Mouse (Mus musculus): ENCODE measurements at regions not wholly inside any gene's neighbourhood (a gene's known extent, or its start where the extent isn't known, plus 50 kb on each side); places are given as distances from the start of the nearest gene placed in this dataset.

GRCm38 (mm10) chr11:18712642-18713053 is 306.1 kb downstream of the Meis1 start:
- no peak for DNase-seq (ENCODE audit: low spot score)
- peaks cover 19% of the 10 kb centered on the region for H3K4me1 ChIP-seq
- WGBS: 87% methylated on average over 10 of the region's 10 CpGs

DNA sequence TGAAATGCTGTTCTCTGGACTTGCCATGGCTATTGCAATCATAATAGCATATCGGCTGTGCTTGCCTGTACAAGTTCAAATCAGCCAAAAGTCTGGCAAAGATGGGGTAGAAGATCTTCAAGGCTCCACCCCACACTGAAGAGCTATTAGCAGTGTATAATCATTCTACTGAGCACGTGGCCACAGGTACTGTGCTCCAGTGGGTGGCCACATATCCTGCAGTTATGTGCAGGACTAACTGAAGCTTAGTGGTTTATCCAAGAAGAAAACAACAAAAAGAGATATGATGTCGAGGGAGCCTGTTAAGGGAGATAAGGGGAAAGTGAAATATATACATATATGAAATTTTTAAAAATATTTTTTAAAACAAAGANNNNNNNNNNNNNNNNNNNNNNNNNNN is 309.2 kb downstream of the Meis1 start:
- Histone ChIP-seq H3K27me3 (replicated peaks; ENCODE audit: low read depth, poor library complexity, severe bottlenecking) (no peaks in the 10 kb centered on the region), H3K4me3 (no peak overlapping the region), H3K36me3 (replicated peaks) (no peaks in the 10 kb centered on the region), H3K27ac (replicated peaks) (no peak overlapping the region), H3K9me3 (no peaks in the 10 kb centered on the region), H3K4me1 (peaks cover 5% of the 10 kb centered on the region)
- WGBS: 85% methylated on average over 3 of the region's 3 CpGs
- no peak for DNase-seq (ENCODE audit: low spot score)

More at GRCm38 (mm10) chr11:18712642-18713053, 306.1 kb downstream of the Meis1 start:
- Histone ChIP-seq H3K36me3 (replicated peaks) (no peaks in the 10 kb centered on the region), H3K9me3 (no peaks in the 10 kb centered on the region), H3K4me3 (no peak overlapping the region), H3K27ac (replicated peaks) (no peak overlapping the region), H3K27me3 (replicated peaks; ENCODE audit: low read depth, poor library complexity, severe bottlenecking) (no peaks in the 10 kb centered on the region)

DNA sequence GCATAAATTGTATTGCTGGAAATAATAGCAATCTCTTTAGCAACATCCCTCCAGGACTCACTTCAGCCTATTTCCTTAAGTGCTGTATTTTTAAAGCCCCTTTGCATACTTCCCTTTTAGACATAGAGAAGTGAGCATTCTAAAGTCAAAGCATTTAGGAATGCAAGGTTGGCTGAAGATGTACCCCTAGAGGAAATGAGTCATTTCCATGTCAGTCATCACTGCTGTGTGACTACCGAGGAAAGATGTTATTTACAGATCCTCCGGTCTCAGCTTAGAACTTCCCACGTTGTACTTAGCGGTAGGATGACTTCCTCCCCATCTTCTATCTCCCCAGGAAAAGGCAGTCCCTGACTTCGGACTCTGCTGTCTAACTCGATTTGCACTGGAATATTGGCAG is 337.2 kb downstream of the Meis1 start:
- 77% methylated on average over 6 of the region's 6 CpGs for WGBS

GRCm38 (mm10) chr11:18676876-18677275 is 341.9 kb downstream of the Meis1 start:
- no peaks in the 10 kb centered on the region for H3K9me3 ChIP-seq
- H3K27me3 ChIP-seq (replicated peaks; ENCODE audit: low read depth, poor library complexity, severe bottlenecking): no peaks in the 10 kb centered on the region
- H3K4me1 ChIP-seq: no peaks in the 10 kb centered on the region
- H3K27ac ChIP-seq (replicated peaks): no peak overlapping the region
- no peak overlapping the region for H3K4me3 ChIP-seq
- DNase-seq (ENCODE audit: low spot score): no peak
- WGBS: 88% methylated on average over 2 of the region's 2 CpGs
- no peaks in the 10 kb centered on the region for H3K36me3 ChIP-seq (replicated peaks)

More for the DNA sequence above, 337.2 kb downstream of the Meis1 start:
- no peak overlapping the region for H3K4me3 ChIP-seq
- DNase-seq (ENCODE audit: low spot score): no peak
- H3K9me3 ChIP-seq: no peaks in the 10 kb centered on the region
- H3K4me1 ChIP-seq: no peaks in the 10 kb centered on the region
- no peak overlapping the region for H3K27ac ChIP-seq (replicated peaks)
- H3K27me3 ChIP-seq (replicated peaks; ENCODE audit: low read depth, poor library complexity, severe bottlenecking): no peaks in the 10 kb centered on the region
- no peaks in the 10 kb centered on the region for H3K36me3 ChIP-seq (replicated peaks)

- 90% methylated on average over 2 of the region's 2 CpGs for WGBS
- no peaks in the 10 kb centered on the region for H3K27me3 ChIP-seq (replicated peaks; ENCODE audit: low read depth, poor library complexity, severe bottlenecking)
Observed at GRCm38 (mm10) chr11:18670967-18671366, 347.8 kb downstream of the Meis1 start.

DNA sequence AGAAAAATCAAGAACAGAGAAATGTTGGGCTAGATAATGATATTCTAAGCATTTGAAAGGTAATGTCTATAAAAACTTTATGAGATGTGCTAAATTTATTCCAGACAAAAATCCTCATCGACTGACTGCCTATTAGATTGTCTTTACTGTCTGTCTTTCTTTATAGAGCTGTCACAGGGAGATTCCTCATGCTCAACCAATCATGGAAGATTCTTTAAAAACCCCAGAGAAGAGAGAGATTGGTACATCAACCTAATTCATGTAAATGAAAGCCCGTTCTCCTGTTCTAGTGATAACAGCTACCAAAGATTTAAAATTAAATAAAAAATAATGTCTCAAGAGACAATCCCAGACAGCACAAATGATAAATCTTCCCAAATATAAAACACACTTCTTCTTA is 349.5 kb downstream of the Meis1 start:
- Histone ChIP-seq H3K4me1 (no peaks in the 10 kb centered on the region), H3K36me3 (replicated peaks) (no peaks in the 10 kb centered on the region), H3K9me3 (no peaks in the 10 kb centered on the region), H3K27ac (replicated peaks) (no peak overlapping the region), H3K4me3 (no peak overlapping the region), H3K27me3 (replicated peaks; ENCODE audit: low read depth, poor library complexity, severe bottlenecking) (no peaks in the 10 kb centered on the region)
- no peak for DNase-seq (ENCODE audit: low spot score)
- 83% methylated on average over 2 of the region's 2 CpGs for WGBS

More at GRCm38 (mm10) chr11:18670967-18671366, 347.8 kb downstream of the Meis1 start:
- H3K4me1 ChIP-seq: no peaks in the 10 kb centered on the region
- no peaks in the 10 kb centered on the region for H3K9me3 ChIP-seq
- H3K36me3 ChIP-seq (replicated peaks): no peaks in the 10 kb centered on the region
- H3K27ac ChIP-seq (replicated peaks): no peak overlapping the region
- DNase-seq (ENCODE audit: low spot score): no peak
- no peak overlapping the region for H3K4me3 ChIP-seq

- 74% methylated on average over 1 of the region's 1 CpGs for WGBS
- Histone ChIP-seq H3K4me1 (no peaks in the 10 kb centered on the region), H3K36me3 (replicated peaks) (no peaks in the 10 kb centered on the region), H3K27me3 (replicated peaks; ENCODE audit: low read depth, poor library complexity, severe bottlenecking) (no peaks in the 10 kb centered on the region), H3K4me3 (no peak overlapping the region), H3K9me3 (no peaks in the 10 kb centered on the region), H3K27ac (replicated peaks) (no peak overlapping the region)
- DNase-seq (ENCODE audit: low spot score): no peak
Observed at GRCm38 (mm10) chr11:18656358-18656757, 362.4 kb downstream of the Meis1 start.

DNA sequence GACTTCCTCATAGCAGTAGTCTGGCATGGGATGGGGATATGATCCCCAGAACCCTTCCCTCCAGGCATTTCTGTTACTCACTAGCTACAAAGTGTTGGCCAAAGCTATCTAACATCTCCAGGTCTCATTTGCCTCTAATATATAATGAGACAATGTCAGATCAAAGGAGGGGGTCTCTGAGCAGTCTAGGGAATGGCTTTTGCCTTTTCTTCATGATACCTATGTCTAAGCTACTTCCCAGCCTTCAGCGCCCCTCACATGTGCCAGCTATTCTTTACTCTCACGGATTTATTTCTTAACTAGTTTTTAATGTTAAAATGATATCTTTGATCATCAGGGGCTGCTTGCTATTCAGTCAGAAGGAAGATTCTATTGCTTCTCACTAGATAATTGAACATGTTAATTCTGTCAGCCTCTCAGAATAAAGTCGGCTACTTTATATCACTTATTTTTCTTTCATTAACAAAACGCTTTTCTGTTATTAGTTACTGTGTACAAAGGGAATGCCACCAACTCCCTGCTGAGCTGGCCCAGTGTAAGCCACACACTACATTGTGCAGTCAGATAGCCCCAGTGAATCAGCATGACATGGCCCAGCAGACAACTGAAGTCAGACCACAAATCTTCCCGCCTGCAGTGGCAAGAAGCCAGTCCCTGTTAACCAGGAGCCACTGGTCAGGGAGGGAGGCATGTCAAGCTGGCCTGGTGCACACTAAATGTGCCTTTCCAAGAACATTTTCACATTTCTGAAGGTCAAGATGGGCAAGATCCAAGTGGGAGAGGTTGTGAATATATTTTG is 386.6 kb downstream of the Meis1 start:
- Histone ChIP-seq H3K9me3 (no peaks in the 10 kb centered on the region), H3K27me3 (replicated peaks; ENCODE audit: low read depth, poor library complexity, severe bottlenecking) (no peaks in the 10 kb centered on the region), H3K4me1 (no peaks in the 10 kb centered on the region), H3K4me3 (no peak overlapping the region), H3K27ac (replicated peaks) (no peak overlapping the region), H3K36me3 (replicated peaks) (no peaks in the 10 kb centered on the region)
- DNase-seq (ENCODE audit: low spot score): no peak
- WGBS: 80% methylated on average over 5 of the region's 5 CpGs

- Histone ChIP-seq H3K4me3 (no peak overlapping the region), H3K36me3 (replicated peaks) (no peaks in the 10 kb centered on the region), H3K4me1 (no peaks in the 10 kb centered on the region), H3K27ac (replicated peaks) (no peak overlapping the region), H3K27me3 (replicated peaks; ENCODE audit: low read depth, poor library complexity, severe bottlenecking) (no peaks in the 10 kb centered on the region), H3K9me3 (no peaks in the 10 kb centered on the region)
- no peak for DNase-seq (ENCODE audit: low spot score)
- 93% methylated on average over 7 of the region's 7 CpGs for WGBS
Observed at GRCm38 (mm10) chr11:18631570-18631969, 387.2 kb downstream of the Meis1 start.

- no peak overlapping the region for H3K4me3 ChIP-seq
- no peak for DNase-seq (ENCODE audit: low spot score)
- no peak overlapping the region for H3K27ac ChIP-seq (replicated peaks)
- peaks cover 16% of the 10 kb centered on the region for H3K4me1 ChIP-seq
- no peaks in the 10 kb centered on the region for H3K36me3 ChIP-seq (replicated peaks)
- no peaks in the 10 kb centered on the region for H3K27me3 ChIP-seq (replicated peaks; ENCODE audit: low read depth, poor library complexity, severe bottlenecking)
- no peaks in the 10 kb centered on the region for H3K9me3 ChIP-seq
- WGBS: 66% methylated on average over 3 of the region's 3 CpGs
Observed at GRCm38 (mm10) chr11:18621777-18622176, 397.0 kb downstream of the Meis1 start.

GRCm38 (mm10) chr11:18604836-18605235 is 413.9 kb downstream of the Meis1 start:
- Histone ChIP-seq H3K4me3 (no peak overlapping the region), H3K27ac (replicated peaks) (no peak overlapping the region), H3K4me1 (peaks cover 5% of the 10 kb centered on the region; the same call in 1 of the 2 replicates), H3K9me3 (no peaks in the 10 kb centered on the region), H3K36me3 (replicated peaks) (no peaks in the 10 kb centered on the region), H3K27me3 (replicated peaks; ENCODE audit: low read depth, poor library complexity, severe bottlenecking) (no peaks in the 10 kb centered on the region)
- WGBS: 40% methylated on average over 6 of the region's 6 CpGs
- no peak for DNase-seq (ENCODE audit: low spot score)

- 83% methylated on average over 6 of the region's 6 CpGs for WGBS
- Histone ChIP-seq H3K27ac (replicated peaks) (no peak overlapping the region), H3K4me3 (no peak overlapping the region), H3K27me3 (replicated peaks; ENCODE audit: low read depth, poor library complexity, severe bottlenecking) (no peaks in the 10 kb centered on the region), H3K4me1 (peaks cover 5% of the 10 kb centered on the region; the same call in 1 of the 2 replicates), H3K36me3 (replicated peaks) (no peaks in the 10 kb centered on the region), H3K9me3 (no peaks in the 10 kb centered on the region)
- no peak for DNase-seq (ENCODE audit: low spot score)
Observed at GRCm38 (mm10) chr11:18601568-18602182, 417.1 kb downstream of the Meis1 start.

GRCm38 (mm10) chr11:18598349-18598748 is 420.4 kb downstream of the Meis1 start:
- H3K4me1 ChIP-seq: no peaks in the 10 kb centered on the region
- 80% methylated on average over 3 of the region's 3 CpGs for WGBS
- DNase-seq (ENCODE audit: low spot score): no peak
- H3K4me3 ChIP-seq: no peak overlapping the region
- H3K27ac ChIP-seq (replicated peaks): no peak overlapping the region
- H3K9me3 ChIP-seq: no peaks in the 10 kb centered on the region
- no peaks in the 10 kb centered on the region for H3K27me3 ChIP-seq (replicated peaks; ENCODE audit: low read depth, poor library complexity, severe bottlenecking)
- no peaks in the 10 kb centered on the region for H3K36me3 ChIP-seq (replicated peaks)
